In the genomic region with DNA sequence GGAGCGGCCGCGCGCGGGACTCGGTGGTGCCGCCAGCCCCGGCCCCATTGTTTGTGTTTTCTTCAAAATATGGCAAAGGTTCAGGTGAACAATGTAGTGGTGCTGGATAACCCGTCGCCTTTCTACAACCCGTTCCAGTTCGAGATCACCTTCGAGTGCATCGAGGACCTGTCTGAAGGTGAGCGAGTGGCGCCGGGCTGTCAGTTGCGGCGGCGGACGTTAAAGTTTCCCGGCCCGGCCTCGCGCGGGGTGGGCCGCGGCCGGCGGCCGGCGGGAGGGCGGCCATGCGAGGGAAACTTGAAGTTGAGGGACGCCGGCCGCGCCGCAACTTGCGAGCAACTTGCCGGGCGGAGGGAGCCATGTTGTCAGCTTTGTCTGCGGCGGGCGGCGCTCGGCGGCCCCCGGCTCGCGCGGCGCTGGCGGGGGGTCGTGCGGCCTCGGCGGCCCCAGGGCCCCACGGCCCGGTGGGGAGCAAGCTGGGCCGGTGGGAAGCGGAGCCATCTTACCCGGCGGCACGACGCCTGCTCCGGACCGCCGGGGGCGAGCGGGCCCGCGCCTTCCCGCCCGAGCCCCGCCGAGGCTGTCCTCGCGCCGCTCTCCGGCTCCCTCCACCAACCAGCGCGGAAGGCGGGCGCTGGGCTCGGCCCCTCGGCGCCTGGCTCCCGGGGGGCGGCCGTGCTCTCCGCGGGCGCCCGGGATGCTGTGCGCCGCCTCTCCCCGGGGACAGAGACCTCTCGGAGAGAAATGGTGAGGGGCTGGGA, we compare ENCODE assay signal across 8 mouse cellular contexts. TPM values are rescaled to one million over a fixed set of nuclear protein-coding genes. Genes with fewer than 3 reads are reported as not detected.
DNase-seq lines count a peak whose midpoint lies in the region; ATAC-seq and TF ChIP-seq lines count a peak whose summit lies in the region.

No protein-coding gene starts in this region.

- TF ChIP-seq EP300 in heart, postnatal 0 days (IDR thresholded peaks at IDR 0.05; ENCODE audit: low read depth): no peak

- DNase-seq in left cerebral cortex, adult 18-20 months (ENCODE audit: low spot score in 2 of 2): peak; percentile 34 to 47
- no peak for DNase-seq in left cerebral cortex, adult 11 months (ENCODE audit: low spot score)
- DNase-seq in heart, postnatal 0 days (ENCODE audit: low spot score): peak; percentile 36
- peak; percentile 20 to 69 for DNase-seq in kidney, postnatal 36 days
- DNase-seq in thymus, adult 18-20 months: peak; percentile 23 to 31

- H3K4me3 ChIP-seq in forebrain, embryonic 12.5 days (replicated peaks): peak overlapping the region; percentile 97
- peak overlapping the region; percentile 74 for H3K4me3 ChIP-seq in heart, postnatal 0 days (ENCODE audit: low read depth, low read length)
- H3K4me3 ChIP-seq in lung, embryonic 15.5 days: peak overlapping the region; percentile 99
- peak overlapping the region; percentile 94 for H3K4me3 ChIP-seq in olfactory bulb, adult 2 months (ENCODE audit: insufficient read depth, low read depth, low read length)

- peak overlapping the region; percentile 99 for H3K27ac ChIP-seq in forebrain, embryonic 12.5 days
- H3K27ac ChIP-seq in heart, postnatal 0 days (ENCODE audit: low read depth): peak overlapping the region; percentile 98
- H3K27ac ChIP-seq in lung, embryonic 15.5 days: peak overlapping the region; percentile 99
- H3K27ac ChIP-seq in olfactory bulb, adult 2 months (ENCODE audit: insufficient read depth, low read depth, low read length): peak overlapping the region; percentile 23; the same call in 1 of the 2 replicates

- H3K36me3 ChIP-seq in forebrain, embryonic 12.5 days (replicated peaks): peaks cover 17% of the 10 kb centered on the region
- peaks cover 1% of the 10 kb centered on the region; the same call in 1 of the 2 replicates for H3K36me3 ChIP-seq in heart, postnatal 0 days (replicated peaks; ENCODE audit: control insufficient read depth, insufficient read depth, low read length)
- H3K36me3 ChIP-seq in lung, embryonic 15.5 days: peaks cover 14% of the 10 kb centered on the region; the same call in 1 of the 2 replicates

- TF ChIP-seq CTCF in heart, postnatal 0 days (IDR thresholded peaks at IDR 0.05; ENCODE audit: low read depth): no peak
- no peak for TF ChIP-seq CTCF in olfactory bulb, adult 2 months (IDR thresholded peaks at IDR 0.05; ENCODE audit: insufficient read depth, low read depth, low read length)

- H3K4me1 ChIP-seq in forebrain, embryonic 12.5 days: peaks cover 27% of the 10 kb centered on the region
- peaks cover 16% of the 10 kb centered on the region for H3K4me1 ChIP-seq in heart, postnatal 0 days (ENCODE audit: control insufficient read depth, insufficient read depth)
- H3K4me1 ChIP-seq in lung, embryonic 15.5 days: peaks cover 26% of the 10 kb centered on the region
- no peaks in the 10 kb centered on the region for H3K4me1 ChIP-seq in olfactory bulb, adult 2 months (ENCODE audit: control insufficient read depth, insufficient read depth, low read length)

- peak overlapping the region; percentile 55 for H3K4me2 ChIP-seq in forebrain, embryonic 12.5 days
- H3K4me2 ChIP-seq in heart, postnatal 0 days (ENCODE audit: low read depth, low read length): peak overlapping the region; percentile 63
- H3K4me2 ChIP-seq in lung, embryonic 15.5 days: peak overlapping the region; percentile 63

- no peaks in the 10 kb centered on the region for H3K9me3 ChIP-seq in forebrain, embryonic 12.5 days
- H3K9me3 ChIP-seq in heart, postnatal 0 days (replicated peaks; ENCODE audit: control insufficient read depth, low read length): no peaks in the 10 kb centered on the region
- no peaks in the 10 kb centered on the region for H3K9me3 ChIP-seq in lung, embryonic 15.5 days

- no peaks in the 10 kb centered on the region for H3K27me3 ChIP-seq in forebrain, embryonic 12.5 days
- H3K27me3 ChIP-seq in heart, postnatal 0 days (ENCODE audit: control insufficient read depth, insufficient read depth, low read length): no peaks in the 10 kb centered on the region
- H3K27me3 ChIP-seq in lung, embryonic 15.5 days: no peaks in the 10 kb centered on the region

- peak overlapping the region; percentile 97 for H3K9ac ChIP-seq in forebrain, embryonic 12.5 days
- peak overlapping the region; percentile 91 for H3K9ac ChIP-seq in heart, postnatal 0 days (replicated peaks; ENCODE audit: low read depth, low read length)
- peak overlapping the region; percentile 96 for H3K9ac ChIP-seq in lung, embryonic 15.5 days

- TF ChIP-seq POLR2A in olfactory bulb, adult 2 months (IDR thresholded peaks at IDR 0.05; ENCODE audit: insufficient read depth, low read depth, low read length): 0 out of 2 replicates have a peak, but pooled peaks have one; percentile 30

- peak; percentile 36 for ATAC-seq in forebrain, embryonic 12.5 days (ENCODE audit: low FRiP score)
- ATAC-seq in heart, postnatal 0 days (ENCODE audit: insufficient read depth, low read depth): peak; percentile 24
- ATAC-seq in lung, embryonic 15.5 days (ENCODE audit: borderline replicate concordance, extremely low read depth, low FRiP score, low TSS enrichment): peak; percentile 15; the same call in 1 of the 2 replicates

- under 1% methylated on average over 93 of the region's 99 CpGs for WGBS in forebrain, embryonic 12.5 days
- WGBS in heart, postnatal 0 days: under 1% methylated on average over 85 of the region's 99 CpGs
- under 1% methylated on average over 86 of the region's 99 CpGs for WGBS in lung, embryonic 15.5 days
- WGBS in olfactory bulb, adult 2 months: 1% methylated on average over 93 of the region's 99 CpGs

RNA-seq across cellular contexts. Expression of gene Asf1a, which starts 0.7 kb away (rescaled TPM):
- 10 to 100 TPM; 24.3 to 26.0 TPM for total RNA-seq in left cerebral cortex, adult 18-20 months (2021)
- 158 and 160 TPM in 2 replicates for polyA plus RNA-seq in forebrain, embryonic 12.5 days (2016; fragmentation: Nextera tagmentation; extraction: Ambion mirVana)
- total RNA-seq in heart, postnatal 0 days (2014; rRNA removed; ENCODE audit: low replicate concordance): 20.4 and 40.7 TPM in 2 replicates
- polyA plus RNA-seq in heart, postnatal 0 days (2015; fragmentation: Nextera tagmentation; extraction: Ambion mirVana): 65.1 and 66.3 TPM in 2 replicates
- 122 and 128 TPM in 2 replicates for polyA plus RNA-seq in lung, embryonic 15.5 days (2015; fragmentation: Nextera tagmentation; extraction: Ambion mirVana)
- not detected in 2 replicates for polyA plus RNA-seq in olfactory bulb, adult 2 months (2012; ENCODE audit: insufficient read depth, insufficient read length, low replicate concordance, missing spikeins)

RNA-seq across cellular contexts. Expression of gene Mcm9, which starts 32.9 kb away (rescaled TPM):
- 1 to 10 TPM; 5.5 to 5.9 TPM for total RNA-seq in left cerebral cortex, adult 18-20 months (2021)
- 15.7 and 18.9 TPM in 2 replicates for polyA plus RNA-seq in forebrain, embryonic 12.5 days (2016; fragmentation: Nextera tagmentation; extraction: Ambion mirVana)
- total RNA-seq in heart, postnatal 0 days (2014; rRNA removed; ENCODE audit: low replicate concordance): 3.9 and 5.4 TPM in 2 replicates
- 5.6 and 5.8 TPM in 2 replicates for polyA plus RNA-seq in heart, postnatal 0 days (2015; fragmentation: Nextera tagmentation; extraction: Ambion mirVana)
- polyA plus RNA-seq in lung, embryonic 15.5 days (2015; fragmentation: Nextera tagmentation; extraction: Ambion mirVana): 10.1 and 10.4 TPM in 2 replicates
- not detected in 2 replicates for polyA plus RNA-seq in olfactory bulb, adult 2 months (2012; ENCODE audit: insufficient read depth, insufficient read length, low replicate concordance, missing spikeins)

Comparison
In these comparisons a context has a peak if more than half of its experiments do, and no peak if none do; other contexts are left out.
1. H3K27ac ChIP-seq: peak in every context shown above with its lines; median percentile 99 in forebrain, embryonic 12.5 days; 99 in lung, embryonic 15.5 days; 98 in heart, postnatal 0 days; 23 in olfactory bulb, adult 2 months.